Mouse (Mus musculus) heart, adult 18-20 months (tissue): ENCODE measurements around the gene Lmtk2. TPM values are rescaled to one million over a fixed set of nuclear protein-coding genes. Genes with fewer than 3 reads are reported as not detected.
A peak's percentile ranks its signal among the peaks of the same experiment; 100 is the strongest.

ENCODE experiments used
- DNase-seq, 2 experiments: peaks; one replicate each; pipeline ENCODE4 v3.0.0; 2021 to 2022; ENCODE audit warnings: mixed read lengths in 1 of 2
- total RNA-seq, 2 experiments: library from RNA; stranded (reverse); gene quantifications; 2 replicates each; pipeline ENCODE4 v1.2.3; 2021

Gene Lmtk2
- total RNA-seq, 2 experiments from 2014 or later, result 29.7 to 31.3 TPM

GRCm38 (mm10) chr5:144109201-144109600 is 9.0 kb downstream of the Lmtk2 start:
- DNase-seq, result no peak

GRCm38 (mm10) chr5:144112574-144113438 is 12.6 kb downstream of the Lmtk2 start:
- DNase-seq, result no peak

- no peak for DNase-seq
Measured at GRCm38 (mm10) chr5:144114068-144114467, 13.8 kb downstream of the Lmtk2 start.

- DNase-seq, result peak; percentile 28 to 40
Measured at GRCm38 (mm10) chr5:144114970-144115627, 14.9 kb downstream of the Lmtk2 start.

GRCm38 (mm10) chr5:144115628-144115977 is 15.4 kb downstream of the Lmtk2 start:
- no peak for DNase-seq

- no peak for DNase-seq
Measured at GRCm38 (mm10) chr5:144118271-144118670, 18.0 kb downstream of the Lmtk2 start.

- DNase-seq, result no peak
Measured at GRCm38 (mm10) chr5:144119286-144119685, 19.1 kb downstream of the Lmtk2 start.

GRCm38 (mm10) chr5:144121489-144121888 is 21.3 kb downstream of the Lmtk2 start:
- no peak for DNase-seq

- peak; percentile 9 to 54 for DNase-seq
Measured at GRCm38 (mm10) chr5:144125979-144126755, 25.9 kb downstream of the Lmtk2 start.

- DNase-seq, result no peak
Measured at GRCm38 (mm10) chr5:144143531-144143930, 43.3 kb downstream of the Lmtk2 start.

- no peak for DNase-seq
Measured at GRCm38 (mm10) chr5:144146898-144147297, 46.7 kb downstream of the Lmtk2 start.

GRCm38 (mm10) chr5:144149530-144149929 is 49.3 kb downstream of the Lmtk2 start:
- no peak for DNase-seq

- no peak for DNase-seq
Measured at GRCm38 (mm10) chr5:144151270-144151669, 51.0 kb downstream of the Lmtk2 start.

GRCm38 (mm10) chr5:144154528-144154927 is 54.3 kb downstream of the Lmtk2 start:
- DNase-seq, result peak; percentile 64 to 86

GRCm38 (mm10) chr5:144158604-144159003 is 58.4 kb downstream of the Lmtk2 start:
- DNase-seq, result peak; percentile 86 to 90

- no peak for DNase-seq
Measured at GRCm38 (mm10) chr5:144159137-144159536, 58.9 kb downstream of the Lmtk2 start.

- DNase-seq, result no peak
Measured at GRCm38 (mm10) chr5:144162080-144162812, 62.0 kb downstream of the Lmtk2 start.

GRCm38 (mm10) chr5:144162813-144163517 is 62.7 kb downstream of the Lmtk2 start:
- DNase-seq, result no peak

GRCm38 (mm10) chr5:144165756-144166155 is 65.5 kb downstream of the Lmtk2 start:
- no peak for DNase-seq

GRCm38 (mm10) chr5:144169275-144169975 is 69.2 kb downstream of the Lmtk2 start:
- no peak for DNase-seq

- no peak for DNase-seq
Measured at GRCm38 (mm10) chr5:144173648-144174047, 73.4 kb downstream of the Lmtk2 start.
